28 mouse cellular contexts compared by ENCODE assay signal in genomic region chr9:32746615-32747014, GRCm38 (mm10).
DNase-seq lines count a peak whose midpoint lies in the region; ATAC-seq lines count a peak whose summit lies in the region.
"Had no signal": no experiment of that assay in that cellular context is flagged by ENCODE, and none has a peak within 500 bp of the region (broad histone marks: within the 10 kb centered on the region; RNA-seq: fewer than 3 reads in every experiment).

No protein-coding gene starts in this region.

- peaks cover 30% of the 10 kb centered on the region for H3K4me1 ChIP-seq in kidney, embryonic 14.5 days (ENCODE audit: control insufficient read depth, insufficient read depth, low read length)
- H3K4me1 ChIP-seq in lung, embryonic 15.5 days, result peaks cover 29% of the 10 kb centered on the region
- H3K4me1 ChIP-seq: embryonic facial prominence, embryonic 12.5 days; hindbrain, embryonic 13.5 days; liver, embryonic 12.5 days; neural tube, embryonic 15.5 days had no signal

- no peaks in the 10 kb centered on the region for H3K27me3 ChIP-seq in kidney, embryonic 14.5 days (ENCODE audit: control insufficient read depth, insufficient read depth, low read length)
- no peaks in the 10 kb centered on the region for H3K27me3 ChIP-seq in lung, embryonic 15.5 days
- H3K27me3 ChIP-seq: embryonic facial prominence, embryonic 12.5 days; hindbrain, embryonic 13.5 days; liver, embryonic 12.5 days; neural tube, embryonic 15.5 days; Patski had no signal

- DNase-seq in CD4-positive, CD25-positive, alpha-beta regulatory T cell, adult 2 months (ENCODE audit: low read depth, low spot score), result peak; percentile 32
- no peak for DNase-seq in kidney, adult 11 months
- DNase-seq in lung, postnatal 4 days, result no peak
- DNase-seq in thymus, postnatal 25 days, result peak; percentile 6
- no peak for DNase-seq in thymus, postnatal 36 days
- DNase-seq: adrenal gland, postnatal 10 days; cerebellum, adult 11 months; cerebellum, adult 9-11 months; embryo, embryonic 11 days; gastrocnemius, postnatal 14 days; heart, postnatal 36 days; kidney, postnatal 14 days; layer of hippocampus, adult 9-11 months; liver, postnatal 0 days; midbrain, embryonic 14.5 days; right cerebral cortex, postnatal 25 days had no signal

- no peak for ATAC-seq in CD4-positive, CD25-positive, alpha-beta regulatory T cell, adult 4 months
- no peak for ATAC-seq in kidney, embryonic 14.5 days (ENCODE audit: low FRiP score, low TSS enrichment)
- no peak for ATAC-seq in lung, embryonic 15.5 days (ENCODE audit: borderline replicate concordance, extremely low read depth, low FRiP score, low TSS enrichment)
- ATAC-seq: forebrain, embryonic 14.5 days; intestine, postnatal 0 days; liver, embryonic 12.5 days; liver, postnatal 0 days; Patski had no signal

- peak overlapping the region; percentile 63 for H3K27ac ChIP-seq in kidney, embryonic 14.5 days (ENCODE audit: low read depth, low read length)
- peak overlapping the region; percentile 62; the same call in 1 of the 2 replicates for H3K27ac ChIP-seq in lung, embryonic 15.5 days
- H3K27ac ChIP-seq: embryonic facial prominence, embryonic 12.5 days; hindbrain, embryonic 13.5 days; liver, embryonic 12.5 days; neural tube, embryonic 15.5 days; stomach, postnatal 0 days had no signal

- H3K36me3 ChIP-seq in kidney, embryonic 14.5 days (ENCODE audit: control insufficient read depth, insufficient read depth, low read length), result peaks cover 11% of the 10 kb centered on the region; the same call in 1 of the 2 replicates
- H3K36me3 ChIP-seq in lung, embryonic 15.5 days, result peaks cover 15% of the 10 kb centered on the region; the same call in 1 of the 2 replicates
- H3K36me3 ChIP-seq: hindbrain, embryonic 13.5 days; liver, embryonic 12.5 days; neural tube, embryonic 15.5 days had no signal

- no peak overlapping the region for H3K9ac ChIP-seq in kidney, embryonic 14.5 days (ENCODE audit: low read depth, low read length)
- no peak overlapping the region for H3K9ac ChIP-seq in lung, embryonic 15.5 days
- H3K9ac ChIP-seq: embryonic facial prominence, embryonic 12.5 days; hindbrain, embryonic 13.5 days; liver, embryonic 12.5 days; liver, postnatal 0 days; neural tube, embryonic 15.5 days had no signal

- H3K9me3 ChIP-seq in kidney, embryonic 14.5 days (ENCODE audit: control insufficient read depth, low read length), result no peaks in the 10 kb centered on the region
- no peaks in the 10 kb centered on the region for H3K9me3 ChIP-seq in lung, embryonic 15.5 days
- H3K9me3 ChIP-seq: embryonic facial prominence, embryonic 12.5 days; hindbrain, embryonic 13.5 days; liver, embryonic 12.5 days; neural tube, embryonic 15.5 days had no signal

- H3K4me2 ChIP-seq in kidney, embryonic 14.5 days (replicated peaks; ENCODE audit: low read depth, low read length), result no peak overlapping the region
- no peak overlapping the region for H3K4me2 ChIP-seq in lung, embryonic 15.5 days
- H3K4me2 ChIP-seq: embryonic facial prominence, embryonic 12.5 days; heart, embryonic 11.5 days; hindbrain, embryonic 13.5 days; liver, embryonic 12.5 days; neural tube, embryonic 15.5 days had no signal

- H3K4me3 ChIP-seq in kidney, embryonic 14.5 days (ENCODE audit: low read length), result no peak overlapping the region
- H3K4me3 ChIP-seq in lung, embryonic 15.5 days, result no peak overlapping the region
- H3K4me3 ChIP-seq: embryonic facial prominence, embryonic 12.5 days; hindbrain, embryonic 13.5 days; liver, embryonic 12.5 days; neural tube, embryonic 15.5 days had no signal

- 87% methylated on average over 6 of the region's 6 CpGs for WGBS in kidney, embryonic 14.5 days
- 71% methylated on average over 6 of the region's 6 CpGs for WGBS in lung, embryonic 15.5 days

Comparison
In these comparisons a context has a peak if more than half of its experiments do, and no peak if none do; other contexts are left out.
1. DNase-seq: peak in CD4-positive, CD25-positive, alpha-beta regulatory T cell, adult 2 months (single experiment) and thymus, postnatal 25 days (single experiment); none in kidney, adult 11 months (single experiment), lung, postnatal 4 days (0 of 2) and thymus, postnatal 36 days (0 of 2).